Mouse (Mus musculus): Measurements from ENCODE around the gene Izumo1. TPM values are rescaled to one million over a fixed set of nuclear protein-coding genes. Genes with fewer than 3 reads are reported as not detected.

Gene Izumo1
- total RNA-seq, 1 experiment from 2014 or later, result 1.0 TPM

GRCm38 (mm10) chr7:45677627-45678295 lies 56.1 kb downstream of the Izumo1 start:
- no peak for ATAC-seq (replicated peaks; ENCODE audit: low read depth, poor library complexity, severe bottlenecking)

Other genes with a start within 250 kb of the Izumo1 start
- gene Snrnp70, start 226.1 kb upstream of the Izumo1 start, total RNA-seq (2017), result 451 and 564 TPM in 2 replicates
- not detected in 2 replicates for gene Kcna7, start 216.2 kb upstream of the Izumo1 start, total RNA-seq (2017)
- not detected in 2 replicates for gene Ntf5, start 208.1 kb upstream of the Izumo1 start, total RNA-seq (2017)
- gene Lhb, start 201.0 kb upstream of the Izumo1 start, total RNA-seq (2017), result not detected in 2 replicates
- 6.2 and 7.5 TPM in 2 replicates for gene Gys1, start 187.0 kb upstream of the Izumo1 start, total RNA-seq (2017)
- 149 and 177 TPM in 2 replicates for gene Ruvbl2, start 183.7 kb upstream of the Izumo1 start, total RNA-seq (2017)
- 650 and 699 TPM in 2 replicates for gene Ftl1, start 161.9 kb upstream of the Izumo1 start, total RNA-seq (2017)
- 34.0 and 35.6 TPM in 2 replicates for gene Bax, start 154.9 kb upstream of the Izumo1 start, total RNA-seq (2017)
- gene Tulp2, start 139.9 kb upstream of the Izumo1 start, total RNA-seq (2017), result not detected in 2 replicates
- not detected in 2 replicates for gene Gm45808, start 135.0 kb upstream of the Izumo1 start, total RNA-seq (2017)
- gene Dhdh, start 133.0 kb upstream of the Izumo1 start, total RNA-seq (2017), result 11.8 and 13.4 TPM in 2 replicates
- 296 and 342 TPM in 2 replicates for gene Nucb1, start 111.4 kb upstream of the Izumo1 start, total RNA-seq (2017)
- 122 and 193 TPM in 2 replicates for gene Ppp1r15a, start 95.5 kb upstream of the Izumo1 start, total RNA-seq (2017)
- not detected in 2 replicates for gene Plekha4, start 95.5 kb upstream of the Izumo1 start, total RNA-seq (2017)
- not detected in 2 replicates for gene Hsd17b14, start 66.9 kb upstream of the Izumo1 start, total RNA-seq (2017)
- 26.6 and 39.0 TPM in 2 replicates for gene Bcat2, start 51.7 kb upstream of the Izumo1 start, total RNA-seq (2017)
- not detected in 2 replicates for gene Fgf21, start 6.3 kb upstream of the Izumo1 start, total RNA-seq (2017)
- gene Fut1, start 4.5 kb upstream of the Izumo1 start, total RNA-seq (2017), result not detected in 2 replicates
- gene Rasip1, start 5.7 kb downstream of the Izumo1 start, total RNA-seq (2017), result not detected in 2 replicates
- under 0.01 TPM in 1 of 2 replicates, not detected in the other for gene Mamstr, start 18.2 kb downstream of the Izumo1 start, total RNA-seq (2017)
- not detected in 2 replicates for gene Fut2, start 44.6 kb downstream of the Izumo1 start, total RNA-seq (2017)
- gene Ntn5, start 62.2 kb downstream of the Izumo1 start, total RNA-seq (2017), result not detected in 2 replicates
- gene Sec1, start 72.6 kb downstream of the Izumo1 start, total RNA-seq (2017), result not detected in 2 replicates
- gene Car11, start 78.0 kb downstream of the Izumo1 start, total RNA-seq (2017), result not detected in 2 replicates
- 7.7 and 12.1 TPM in 2 replicates for gene Dbp, start 83.3 kb downstream of the Izumo1 start, total RNA-seq (2017)
- gene Rpl18, start 93.6 kb downstream of the Izumo1 start, total RNA-seq (2017), result 1,786 and 1,933 TPM in 2 replicates
- gene Sphk2, start 96.2 kb downstream of the Izumo1 start, total RNA-seq (2017), result 8.2 and 9.5 TPM in 2 replicates
- 0.82 and 0.87 TPM in 2 replicates for gene Fam83e, start 99.4 kb downstream of the Izumo1 start, total RNA-seq (2017)
- gene Spaca4, start 104.0 kb downstream of the Izumo1 start, total RNA-seq (2017), result not detected in 2 replicates
- not detected in 2 replicates for gene Lmtk3, start 161.9 kb downstream of the Izumo1 start, total RNA-seq (2017)
- gene Sult2b1, start 162.9 kb downstream of the Izumo1 start, total RNA-seq (2017), result 0.37 TPM in 1 of 2 replicates, not detected in the other
- gene Cyth2, start 192.8 kb downstream of the Izumo1 start, total RNA-seq (2017), result 29.2 and 43.8 TPM in 2 replicates
- gene Kcnj14, start 203.0 kb downstream of the Izumo1 start, total RNA-seq (2017), result not detected in 2 replicates
- 26.9 and 27.6 TPM in 2 replicates for gene Grwd1, start 209.1 kb downstream of the Izumo1 start, total RNA-seq (2017)